Mouse (Mus musculus) heart, embryonic 16.5 days (tissue): ENCODE results near the gene Ttc4. TPM values are rescaled to one million over a fixed set of nuclear protein-coding genes. Genes with fewer than 3 reads are reported as not detected.

ENCODE experiments used
- ATAC-seq: fragments of 200-750 bp; cut with Nextera tagmentation; replicated peaks from 2 replicates; pipeline ENCODE4 v1.8.0; 2017; ENCODE audit warnings: moderate number of reproducible peaks; ENCODE audit not compliant: insufficient read depth, low FRiP score; ENCODE audit errors: extremely low read depth
- H3K27ac ChIP-seq: fragments of 300-500 bp; sonication (generic); 2 replicates; pipeline ENCODE4 v1.5.1; 2014; ENCODE audit warnings: mild to moderate bottlenecking, low read length, control low read depth, moderate library complexity
- H3K27me3 ChIP-seq: fragments of 300-500 bp; sonication (generic); 2 replicates; pipeline ENCODE4 v1.6.1; 2014; ENCODE audit warnings: low read length, mixed read lengths; ENCODE audit not compliant: control insufficient read depth, insufficient read depth
- H3K36me3 ChIP-seq: fragments of 300-500 bp; sonication (generic); 2 replicates; pipeline ENCODE4 v1.6.1; 2014; ENCODE audit not compliant: control insufficient read depth, insufficient read depth
- H3K4me1 ChIP-seq: fragments of 300-500 bp; sonication (generic); 2 replicates; pipeline ENCODE4 v1.6.1; 2014; ENCODE audit warnings: low read length, mixed read lengths; ENCODE audit not compliant: control insufficient read depth, insufficient read depth
- H3K4me2 ChIP-seq: fragments of 300-500 bp; sonication (generic); 2 replicates; pipeline ENCODE4 v1.6.1; 2014; ENCODE audit warnings: low read depth, mild to moderate bottlenecking, control low read depth, low read length
- H3K4me3 ChIP-seq: fragments of 300-500 bp; sonication (generic); 2 replicates; pipeline ENCODE4 v1.5.1; 2014; ENCODE audit warnings: mild to moderate bottlenecking, control low read depth, low read length
- H3K9ac ChIP-seq: fragments of 300-500 bp; sonication (generic); 2 replicates; pipeline ENCODE4 v1.6.1; 2014; ENCODE audit warnings: low read length, control low read depth
- H3K9me3 ChIP-seq: fragments of 300-500 bp; sonication (generic); replicated peaks from 2 replicates; pipeline ENCODE4 v1.6.1; 2016; ENCODE audit warnings: low read length; ENCODE audit not compliant: control insufficient read depth
- WGBS: fragments of 180-500 bp; shearing (Covaris S2); extraction: QIAGEN DNeasy Blood & Tissue Kit; methylation state at CpG from one replicate; pipeline ENCODE4 v1.1.7; 2014; 5-methylcytosine and 5-hydroxymethylcytosine counted together
- polyA plus RNA-seq: library from polyadenylated mRNA; unstranded; fragments of >200 nt; fragmentation: Nextera tagmentation; extraction: Ambion mirVana; gene quantifications from 2 replicates; pipeline ENCODE4 v1.2.1, GENCODE M21; 2015

Gene Ttc4
- polyA plus RNA-seq, 1 experiment from 2014 or later = 62.8 TPM

- peaks cover 5% of the 10 kb centered on the region for H3K4me1 ChIP-seq
- no peaks in the 10 kb centered on the region for H3K9me3 ChIP-seq
- H3K4me2 ChIP-seq = no peak overlapping the region
- 11% methylated on average over 8 of the region's 8 CpGs for WGBS
- H3K27ac ChIP-seq = no peak overlapping the region
- H3K27me3 ChIP-seq = peaks cover 3% of the 10 kb centered on the region; the same call in 1 of the 2 replicates
- H3K9ac ChIP-seq = 0 out of 2 replicates have a peak overlapping the region, but pooled peaks have one; percentile 14
- H3K4me3 ChIP-seq = no peak overlapping the region
- H3K36me3 ChIP-seq = no peaks in the 10 kb centered on the region
- ATAC-seq = no peak; the same call in 1 of the 2 replicates
These were observed 35.1 kb downstream of the Ttc4 start for GRCm38 (mm10) chr4:106643483-106644217.

DNA sequence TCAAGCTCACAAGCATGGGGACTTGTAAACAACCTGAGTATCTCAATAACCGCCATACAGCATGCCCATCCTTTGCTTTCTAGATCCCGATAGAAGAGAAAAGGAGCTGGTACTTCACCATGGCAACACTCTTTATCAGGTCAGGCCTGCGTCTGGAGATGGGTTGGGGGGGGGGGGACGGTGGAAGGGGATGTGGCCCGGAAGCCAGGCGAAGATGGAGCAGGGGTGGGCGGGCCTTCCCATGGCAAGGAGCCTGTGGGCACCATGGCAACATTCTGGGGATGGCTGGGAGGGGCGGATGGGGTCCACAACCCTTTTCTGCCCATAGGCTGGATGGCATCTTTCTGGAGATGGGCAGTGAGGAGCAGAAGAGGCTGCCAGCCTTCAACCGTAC is 44.7 kb downstream of the Ttc4 start:
- Histone ChIP-seq H3K9me3 (no peaks in the 10 kb centered on the region), H3K27ac (no peak overlapping the region; the same call in 1 of the 2 replicates), H3K4me3 (no peak overlapping the region), H3K9ac (no peak overlapping the region), H3K27me3 (peaks cover 15% of the 10 kb centered on the region), H3K4me1 (0 out of 2 replicates have a peak, but pooled peaks cover 2% of the 10 kb centered on the region), H3K4me2 (no peak overlapping the region), H3K36me3 (no peaks in the 10 kb centered on the region)
- no peak for ATAC-seq
- 35% methylated on average over 8 of the region's 9 CpGs for WGBS

DNA sequence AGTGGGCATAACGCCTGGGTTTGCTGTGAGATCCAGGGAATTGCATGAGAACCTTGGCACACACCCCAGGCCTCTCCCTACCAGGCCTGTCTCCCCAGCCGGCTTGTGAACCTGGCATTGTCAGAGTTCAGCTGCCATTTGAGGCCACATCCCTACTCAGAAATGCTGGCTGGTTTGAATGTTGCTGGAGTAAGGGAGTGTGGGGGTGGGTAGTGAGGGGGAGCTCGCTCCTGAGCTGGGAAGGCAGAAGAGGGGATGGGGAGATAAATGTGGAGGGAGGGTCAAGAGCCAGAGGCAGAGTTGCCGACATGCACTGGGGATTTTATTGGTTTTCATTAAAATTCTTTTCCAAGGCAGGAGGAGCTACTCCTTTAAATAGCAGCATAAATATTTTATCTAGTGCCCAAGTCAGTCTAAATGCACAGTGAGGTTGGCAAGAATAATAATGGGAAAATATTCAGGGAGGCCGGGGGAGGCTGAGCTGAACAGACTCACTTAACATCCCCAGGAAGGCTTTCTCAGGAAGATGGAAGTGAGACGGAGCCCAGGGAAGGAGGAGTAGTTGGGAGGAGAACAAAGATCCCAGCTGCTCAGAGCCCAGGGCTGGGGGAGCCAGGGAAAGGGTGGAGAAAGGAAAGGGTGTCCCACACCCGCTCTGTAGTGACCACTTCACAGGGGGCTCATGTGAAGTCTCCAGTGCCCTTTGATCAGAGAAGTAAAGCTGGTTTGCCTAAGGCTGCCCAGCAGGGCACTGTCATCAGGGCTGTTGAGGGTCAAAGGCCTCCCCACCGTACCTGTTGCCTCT is 45.3 kb downstream of the Ttc4 start:
- Histone ChIP-seq H3K4me3 (no peak overlapping the region), H3K9ac (no peak overlapping the region), H3K27me3 (peaks cover 15% of the 10 kb centered on the region), H3K27ac (peak overlapping the region; percentile 31; the same call in 1 of the 2 replicates), H3K36me3 (no peaks in the 10 kb centered on the region), H3K4me2 (no peak overlapping the region), H3K9me3 (no peaks in the 10 kb centered on the region), H3K4me1 (0 out of 2 replicates have a peak, but pooled peaks cover 2% of the 10 kb centered on the region)
- 25% methylated on average over 8 of the region's 8 CpGs for WGBS
- no peak for ATAC-seq

DNA sequence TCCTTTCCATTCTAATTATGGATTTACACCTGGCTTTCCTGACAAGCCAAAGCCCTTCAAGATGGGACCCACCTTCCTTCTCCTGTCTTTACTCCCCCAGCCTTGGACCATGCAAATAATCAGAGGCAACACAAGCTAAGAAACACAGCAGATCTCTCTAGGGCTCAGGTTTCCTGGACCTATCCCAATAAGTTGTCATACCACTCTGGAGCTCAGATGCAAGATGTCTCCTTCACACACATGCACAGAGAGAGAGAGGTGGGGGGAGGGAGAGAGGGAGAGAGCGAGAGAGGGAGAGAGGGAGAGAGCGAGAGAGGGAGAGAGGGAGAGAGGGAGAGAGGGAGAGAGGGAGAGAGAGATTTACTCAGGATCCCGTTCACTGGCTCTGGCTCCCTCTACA is 46.4 kb downstream of the Ttc4 start:
- Histone ChIP-seq H3K9ac (no peak overlapping the region), H3K36me3 (no peaks in the 10 kb centered on the region), H3K4me1 (0 out of 2 replicates have a peak, but pooled peaks cover 2% of the 10 kb centered on the region), H3K4me2 (no peak overlapping the region), H3K9me3 (no peaks in the 10 kb centered on the region), H3K27ac (no peak overlapping the region), H3K27me3 (peaks cover 20% of the 10 kb centered on the region), H3K4me3 (no peak overlapping the region)
- 54% methylated on average over 1 of the region's 3 CpGs for WGBS
- no peak for ATAC-seq

GRCm38 (mm10) chr4:106630333-106631220 is 48.2 kb downstream of the Ttc4 start:
- Histone ChIP-seq H3K27me3 (peaks cover 25% of the 10 kb centered on the region), H3K4me2 (no peak overlapping the region), H3K27ac (no peak overlapping the region), H3K9ac (no peak overlapping the region), H3K9me3 (no peaks in the 10 kb centered on the region), H3K36me3 (no peaks in the 10 kb centered on the region), H3K4me1 (0 out of 2 replicates have a peak, but pooled peaks cover 2% of the 10 kb centered on the region), H3K4me3 (no peak overlapping the region)
- no peak; the same call in 1 of the 2 replicates for ATAC-seq
- 26% methylated on average over 14 of the region's 14 CpGs for WGBS

GRCm38 (mm10) chr4:106629374-106629773 is 49.4 kb downstream of the Ttc4 start:
- H3K27ac ChIP-seq = no peak overlapping the region
- 61% methylated on average over 5 of the region's 5 CpGs for WGBS
- 0 out of 2 replicates have a peak, but pooled peaks cover 2% of the 10 kb centered on the region for H3K4me1 ChIP-seq
- no peaks in the 10 kb centered on the region for H3K36me3 ChIP-seq
- H3K27me3 ChIP-seq = peaks cover 35% of the 10 kb centered on the region
- no peak for ATAC-seq
- H3K9ac ChIP-seq = no peak overlapping the region
- no peaks in the 10 kb centered on the region for H3K9me3 ChIP-seq
- H3K4me2 ChIP-seq = no peak overlapping the region
- H3K4me3 ChIP-seq = no peak overlapping the region

DNA sequence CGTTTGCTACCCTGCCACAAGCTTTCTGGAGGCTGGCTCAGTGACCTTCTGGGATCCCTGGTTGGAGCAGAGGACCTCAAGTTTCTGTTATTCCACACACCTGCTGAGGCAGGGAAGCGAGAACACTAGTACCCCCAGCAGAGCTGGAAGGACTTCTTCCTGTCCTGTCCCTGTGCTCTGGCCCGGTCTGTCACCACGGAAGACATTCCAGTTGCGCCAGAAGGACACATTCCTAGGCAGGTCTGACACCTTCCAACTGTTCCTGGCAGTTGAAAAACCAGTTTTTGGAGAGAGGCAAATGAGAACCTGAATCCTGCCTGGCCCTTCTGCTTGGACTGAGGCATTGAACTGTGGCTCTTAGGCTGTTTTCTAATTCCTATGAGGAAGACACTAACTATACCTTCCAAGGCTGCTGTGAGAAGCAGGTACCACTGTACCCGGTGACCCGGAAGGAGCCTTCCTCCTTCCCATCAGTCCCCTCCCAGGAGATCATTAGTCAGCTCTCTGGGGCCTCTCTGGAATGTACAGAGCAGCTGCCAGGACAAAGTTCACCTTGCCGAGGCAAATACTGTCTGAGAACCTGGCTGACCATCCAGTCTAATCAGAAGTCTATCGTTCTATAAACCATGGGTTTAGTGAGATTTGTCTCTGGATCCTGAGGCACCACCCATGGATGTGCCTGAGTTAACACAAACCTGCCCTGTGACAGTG is 49.9 kb downstream of the Ttc4 start:
- H3K9me3 ChIP-seq = no peaks in the 10 kb centered on the region
- ATAC-seq = no peak
- no peak overlapping the region for H3K4me3 ChIP-seq
- no peaks in the 10 kb centered on the region for H3K36me3 ChIP-seq
- no peak overlapping the region for H3K27ac ChIP-seq
- WGBS = 29% methylated on average over 9 of the region's 9 CpGs
- peaks cover 39% of the 10 kb centered on the region for H3K27me3 ChIP-seq
- 0 out of 2 replicates have a peak, but pooled peaks cover 2% of the 10 kb centered on the region for H3K4me1 ChIP-seq
- H3K9ac ChIP-seq = no peak overlapping the region
- no peak overlapping the region for H3K4me2 ChIP-seq

- Histone ChIP-seq H3K27ac (no peak overlapping the region), H3K9ac (no peak overlapping the region), H3K4me3 (no peak overlapping the region), H3K4me1 (0 out of 2 replicates have a peak, but pooled peaks cover 2% of the 10 kb centered on the region), H3K9me3 (no peaks in the 10 kb centered on the region), H3K36me3 (no peaks in the 10 kb centered on the region), H3K27me3 (peaks cover 46% of the 10 kb centered on the region), H3K4me2 (no peak overlapping the region)
- WGBS = 75% methylated on average over 5 of the region's 5 CpGs
- ATAC-seq = no peak
These were observed 50.9 kb downstream of the Ttc4 start for GRCm38 (mm10) chr4:106627809-106628208.
